Mouse (Mus musculus) layer of hippocampus, adult 18-20 months (tissue): Measurements from ENCODE around the gene Dnajc16. TPM values are rescaled to one million over a fixed set of nuclear protein-coding genes. Genes with fewer than 3 reads are reported as not detected.

ENCODE experiments used
- DNase-seq, 2 experiments: peaks; one replicate each; pipeline ENCODE4 v3.0.0; 2022; ENCODE audit warnings: low spot score in 2 of 2
- long read RNA-seq: library from polyadenylated mRNA; stranded (forward); transcript quantifications from one replicate; pipeline ENCODE4 v2.0.0, GENCODE M21; 2021
- total RNA-seq, 2 experiments: library from RNA; stranded (reverse); gene quantifications; 2 replicates each; pipeline ENCODE4 v1.2.3; 2021

Gene Dnajc16
- 10 to 100 TPM; 44.2 to 48.6 TPM for total RNA-seq
- long read RNA-seq, full-length matches to known transcripts, result 23 of 46 reads
- long read RNA-seq, partial matches to known transcripts, result 19 of 46 reads
- long read RNA-seq, other reads (novel, unspliced or antisense), result 4 of 46 reads

- DNase-seq, result peak; percentile 98 to 99
Measured at GRCm38 (mm10) chr4:141790524-141790990, at the start of gene Dnajc16. Gene Dnajc16 (minus strand): TSS chr4:141790931.

GRCm38 (mm10) chr4:141834536-141835095, 43.9 kb upstream of the Dnajc16 start:
- DNase-seq, result no peak

- no peak for DNase-seq
Measured at GRCm38 (mm10) chr4:141833911-141834310, 43.2 kb upstream of the Dnajc16 start.

GRCm38 (mm10) chr4:141831361-141831760, 40.6 kb upstream of the Dnajc16 start:
- no peak for DNase-seq

- DNase-seq, result no peak
Measured at GRCm38 (mm10) chr4:141830381-141830780, 39.6 kb upstream of the Dnajc16 start.

GRCm38 (mm10) chr4:141828177-141828576, 37.4 kb upstream of the Dnajc16 start:
- no peak for DNase-seq

GRCm38 (mm10) chr4:141827401-141827800, 36.7 kb upstream of the Dnajc16 start:
- no peak for DNase-seq

- DNase-seq, result no peak
Measured at GRCm38 (mm10) chr4:141826060-141826459, 35.3 kb upstream of the Dnajc16 start, which contains the start of gene Cela2a. Gene Cela2a (minus strand): TSS chr4:141826160.

- DNase-seq, result no peak
Measured at GRCm38 (mm10) chr4:141822979-141823378, 32.2 kb upstream of the Dnajc16 start.

GRCm38 (mm10) chr4:141822089-141822488, 31.4 kb upstream of the Dnajc16 start:
- no peak for DNase-seq

- DNase-seq, result no peak
Measured at GRCm38 (mm10) chr4:141821178-141821577, 30.4 kb upstream of the Dnajc16 start.

GRCm38 (mm10) chr4:141819316-141819715, 28.6 kb upstream of the Dnajc16 start:
- DNase-seq, result no peak

GRCm38 (mm10) chr4:141818861-141819260, 28.1 kb upstream of the Dnajc16 start:
- no peak for DNase-seq

GRCm38 (mm10) chr4:141817706-141818105, 27.0 kb upstream of the Dnajc16 start:
- DNase-seq, result no peak

- peak; percentile 52 to 64 for DNase-seq
Measured at GRCm38 (mm10) chr4:141816776-141817655, 26.3 kb upstream of the Dnajc16 start.

- no peak for DNase-seq
Measured at GRCm38 (mm10) chr4:141816267-141816666, 25.5 kb upstream of the Dnajc16 start.

- no peak for DNase-seq
Measured at GRCm38 (mm10) chr4:141811375-141811774, 20.6 kb upstream of the Dnajc16 start.

- DNase-seq, result no peak
Measured at GRCm38 (mm10) chr4:141810975-141811374, 20.2 kb upstream of the Dnajc16 start.

GRCm38 (mm10) chr4:141809850-141810464, 19.2 kb upstream of the Dnajc16 start:
- peak in 1 of 2 experiments; percentile 69 for DNase-seq

- DNase-seq, result no peak
Measured at GRCm38 (mm10) chr4:141805886-141806285, 15.2 kb upstream of the Dnajc16 start.

GRCm38 (mm10) chr4:141804105-141804504, 13.4 kb upstream of the Dnajc16 start:
- DNase-seq, result no peak

- no peak for DNase-seq
Measured at GRCm38 (mm10) chr4:141797545-141797944, 6.8 kb upstream of the Dnajc16 start.
